Mouse (Mus musculus) CH12.LX (cell line): ENCODE measurements around the gene Adi1.

Experiments used
- CHD2 ChIP-seq: IDR thresholded peaks from 2 replicates; pipeline ENCODE4 v1.6.1; 2011; ENCODE audit warnings: low read length, improper control_type of control experiment
- CTCF ChIP-seq, 2 experiments: IDR thresholded peaks in 1 of 2; conservative IDR thresholded peaks in 1 of 2; 2 replicates each; pipeline ENCODE4 v1.5.1; 2011 to 2012; ENCODE audit warnings: low read depth in 2 of 2, low read length in 2 of 2, improper control_type of control experiment in 1 of 2, inconsistent platforms in 1 of 2, mild to moderate bottlenecking in 1 of 2, moderate library complexity in 1 of 2
- IRF4 ChIP-seq: IDR thresholded peaks from 2 replicates; pipeline ENCODE4 v1.6.1; 2014; ENCODE audit warnings: low read depth, mild to moderate bottlenecking, inconsistent platforms, low read length, improper control_type of control experiment
- MAFK ChIP-seq: IDR thresholded peaks from 2 replicates; pipeline ENCODE4 v1.6.1; 2011; ENCODE audit warnings: low read length, improper control_type of control experiment; ENCODE audit not compliant: insufficient replicate concordance
- MXI1 ChIP-seq: IDR thresholded peaks from 2 replicates; pipeline ENCODE4 v1.6.1; 2011; ENCODE audit warnings: mild to moderate bottlenecking, low read depth, low read length, improper control_type of control experiment
- MYC ChIP-seq: IDR thresholded peaks from 2 replicates; pipeline ENCODE4 v1.6.1; 2011; ENCODE audit warnings: low read depth, mild to moderate bottlenecking, improper control_type of control experiment, low read length
- NRF1 ChIP-seq: IDR thresholded peaks from 2 replicates; pipeline ENCODE4 v1.6.1; 2014; ENCODE audit warnings: low read depth, mild to moderate bottlenecking, inconsistent platforms, low read length, improper control_type of control experiment, moderate library complexity
- POLR2AphosphoS2 ChIP-seq: IDR thresholded peaks from 2 replicates; pipeline ENCODE4 v1.6.1; 2011; ENCODE audit warnings: low read depth, low read length, improper control_type of control experiment
- RCOR1 ChIP-seq: conservative IDR thresholded peaks from 2 replicates; pipeline ENCODE4 v1.6.1; 2012; ENCODE audit warnings: low read depth, mild to moderate bottlenecking, inconsistent platforms, low read length, improper control_type of control experiment
- SIN3A ChIP-seq: IDR thresholded peaks from 2 replicates; pipeline ENCODE4 v1.6.1; 2012; ENCODE audit warnings: low read length, improper control_type of control experiment, inconsistent platforms
- USF1 ChIP-seq: IDR thresholded peaks from 2 replicates; pipeline ENCODE4 v1.6.1; 2014; ENCODE audit warnings: low read depth, mild to moderate bottlenecking, inconsistent platforms, low read length, improper control_type of control experiment
- ZNF384 ChIP-seq: IDR thresholded peaks from 2 replicates; pipeline ENCODE4 v1.6.1; 2012; ENCODE audit warnings: low read depth, low read length, improper control_type of control experiment, inconsistent platforms

GRCm38 (mm10) chr12:28667287-28667686 is 7.7 kb upstream of the Adi1 start:
- TF ChIP-seq CTCF (conservative IDR thresholded peaks at IDR 0.05 in 1 of 2, IDR thresholded peaks at IDR 0.05 in 1 of 2; ENCODE audit: low read depth in 2 of 2, low read length in 2 of 2), result no peak
- TF ChIP-seq RCOR1, result no peak
- TF ChIP-seq MAFK, result no peak
- TF ChIP-seq MXI1, result no peak
- no peak for TF ChIP-seq USF1
- no peak for TF ChIP-seq CHD2
- TF ChIP-seq SIN3A, result no peak
- TF ChIP-seq NRF1, result no peak
- no peak for TF ChIP-seq MYC
- TF ChIP-seq POLR2AphosphoS2, result no peak
- no peak for TF ChIP-seq IRF4
- no peak for TF ChIP-seq ZNF384
